Mouse (Mus musculus) thymus, postnatal 0 days (tissue): Measurements from ENCODE around the gene Ankrd39. TPM values are rescaled to one million over a fixed set of nuclear protein-coding genes. Genes with fewer than 3 reads are reported as not detected.
"Not testable (repeated sequence)": the region's sequence is repeated elsewhere in the genome, so short reads cannot be mapped to it uniquely, and the experiment has no call there.

Experiments
- DNase-seq: peaks from one replicate; pipeline ENCODE4 v3.0.0-alpha.2; 2015; ENCODE audit warnings: low spot score
- polyA plus RNA-seq: library from polyadenylated mRNA; unstranded; fragments of >200 nt; fragmentation: Nextera tagmentation; extraction: Ambion mirVana; gene quantifications from 2 replicates; pipeline ENCODE4 v1.2.1, GENCODE M21; 2015

The Ankrd39 gene
- polyA plus RNA-seq, 1 experiment from 2014 or later: 22.7 TPM

DNA sequence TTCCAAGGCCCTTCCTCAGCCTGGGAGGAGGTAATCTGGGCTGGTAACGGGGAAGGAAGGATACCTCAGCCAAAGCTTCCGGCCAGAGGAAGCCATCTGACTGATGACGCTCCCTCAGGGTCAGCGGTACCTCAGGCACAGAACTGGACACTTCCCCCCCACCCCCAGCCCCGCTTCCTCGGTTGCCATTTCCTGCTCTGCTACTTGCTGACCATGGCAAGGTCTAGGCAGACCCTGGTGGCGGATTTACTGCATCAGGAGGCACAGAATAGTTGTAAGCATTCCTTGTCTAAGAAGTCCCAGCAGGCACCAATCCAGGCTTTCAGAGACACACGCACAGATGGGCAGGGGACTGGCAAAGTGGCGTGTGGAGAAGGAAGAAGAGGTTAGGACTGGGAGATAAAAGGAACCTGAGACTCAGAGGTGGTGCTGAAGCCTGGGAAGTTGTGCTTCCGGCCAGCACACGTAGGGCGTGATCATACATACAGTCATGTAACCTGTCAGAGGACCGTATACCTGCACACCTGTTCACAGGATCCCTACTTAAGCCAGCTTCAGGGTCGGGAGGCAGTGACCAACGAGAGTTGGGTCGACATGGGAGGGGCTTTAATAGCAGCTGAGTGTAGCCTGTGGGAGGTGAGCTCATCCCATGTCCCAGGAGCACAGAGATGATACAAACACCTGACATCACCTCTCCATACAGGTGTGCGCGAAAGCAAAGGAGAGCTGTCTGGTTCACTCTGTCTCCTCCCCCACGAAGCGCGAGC, 7.6 kb upstream of the Ankrd39 start:
- no peak for DNase-seq

DNA sequence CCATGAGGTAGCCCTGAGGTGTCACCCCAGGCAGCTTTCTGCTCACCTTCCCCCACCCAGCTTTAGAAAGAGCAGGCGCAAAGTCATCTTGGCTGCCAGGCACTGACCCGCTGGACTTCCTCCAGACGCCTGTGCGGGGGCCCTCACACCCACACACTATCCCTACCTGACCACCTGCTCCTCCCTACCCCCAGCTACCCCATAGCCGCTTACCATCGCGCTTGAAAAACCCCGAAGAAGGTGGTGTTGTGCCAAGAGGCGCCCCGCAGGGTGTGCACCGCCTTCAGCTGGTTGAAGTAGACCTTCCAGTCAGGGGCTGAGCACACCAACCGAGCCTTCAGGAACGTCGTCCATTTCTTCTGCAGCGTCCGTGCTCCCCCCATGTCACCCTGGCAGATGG, 5.3 kb upstream of the Ankrd39 start:
- DNase-seq: no peak

DNA sequence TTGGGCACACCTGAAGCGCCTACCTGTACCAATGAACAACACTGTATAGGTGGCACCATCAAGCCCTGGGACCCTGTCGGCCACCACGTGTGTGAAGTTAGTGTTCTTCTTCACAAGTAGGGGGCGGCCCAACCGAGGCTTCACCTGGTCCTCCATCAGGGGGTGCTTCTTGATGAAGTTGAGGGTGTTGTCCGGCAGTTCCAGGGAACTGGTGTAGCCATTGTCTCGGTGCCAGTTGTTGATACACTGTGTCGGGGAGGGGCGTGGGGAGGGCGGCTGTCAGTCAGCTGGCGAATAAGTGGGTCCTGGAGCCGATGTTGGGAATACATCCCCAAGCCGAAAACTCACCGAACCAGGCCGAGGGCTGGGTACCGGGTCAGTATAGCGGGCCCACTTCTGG, 4.7 kb upstream of the Ankrd39 start:
- DNase-seq: no peak

DNA sequence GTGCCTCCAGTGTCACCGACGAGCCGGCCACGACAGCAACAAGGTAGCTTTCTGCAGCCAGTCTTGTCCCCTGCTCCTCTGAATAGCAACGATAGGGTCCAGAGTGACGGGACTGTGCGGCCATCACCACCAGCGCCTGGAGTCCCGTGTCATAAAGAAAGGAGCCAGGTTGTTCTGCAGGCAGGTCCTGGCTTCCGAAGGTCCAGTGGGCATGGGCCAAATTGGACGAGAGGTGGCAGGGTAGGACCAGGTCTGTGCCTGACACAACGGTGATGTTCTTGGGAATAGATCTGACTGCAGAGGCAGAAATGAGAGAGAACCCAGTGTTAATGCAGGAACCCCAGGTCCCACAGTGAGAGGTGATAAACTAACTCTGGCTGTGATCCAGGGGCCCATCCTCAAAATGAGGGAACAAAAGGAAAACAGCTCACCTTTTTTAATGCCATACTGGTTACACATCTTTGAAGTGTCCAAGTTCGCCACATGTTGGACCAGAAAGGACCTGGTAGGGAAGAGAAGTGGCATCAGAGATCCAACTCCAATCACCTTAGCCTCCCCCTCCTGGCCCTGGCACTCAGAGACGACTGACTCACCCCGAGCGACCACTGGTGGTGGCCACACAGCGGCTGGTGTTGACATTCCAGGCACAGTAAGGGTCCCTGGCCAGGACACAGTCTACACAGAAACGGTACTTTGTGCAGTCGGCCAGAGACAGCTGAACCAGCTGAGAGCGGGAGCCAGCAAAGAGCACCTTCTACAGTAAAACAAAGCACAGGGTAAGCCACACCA, 3.0 kb upstream of the Ankrd39 start:
- no peak for DNase-seq

DNA sequence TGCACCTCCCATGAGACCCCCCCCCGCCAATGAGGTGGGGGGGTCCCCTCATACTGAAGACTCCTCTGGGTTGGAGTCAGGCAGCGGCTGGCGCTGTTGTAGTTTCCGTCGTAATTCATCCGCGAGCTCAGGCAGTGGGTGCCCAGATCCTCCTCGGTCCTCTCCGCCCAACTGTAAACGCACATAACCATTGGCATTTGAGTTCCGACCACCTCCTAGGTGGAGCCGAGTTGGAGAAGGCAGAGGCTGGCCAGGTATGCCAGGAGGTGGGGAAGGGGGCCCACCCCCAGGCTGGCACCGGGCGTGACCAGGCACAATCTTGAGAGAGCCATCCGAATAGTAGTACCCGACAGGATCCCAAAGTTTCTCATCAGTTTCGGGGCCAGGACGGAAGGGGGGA, 2.2 kb upstream of the Ankrd39 start:
- no peak for DNase-seq

DNA sequence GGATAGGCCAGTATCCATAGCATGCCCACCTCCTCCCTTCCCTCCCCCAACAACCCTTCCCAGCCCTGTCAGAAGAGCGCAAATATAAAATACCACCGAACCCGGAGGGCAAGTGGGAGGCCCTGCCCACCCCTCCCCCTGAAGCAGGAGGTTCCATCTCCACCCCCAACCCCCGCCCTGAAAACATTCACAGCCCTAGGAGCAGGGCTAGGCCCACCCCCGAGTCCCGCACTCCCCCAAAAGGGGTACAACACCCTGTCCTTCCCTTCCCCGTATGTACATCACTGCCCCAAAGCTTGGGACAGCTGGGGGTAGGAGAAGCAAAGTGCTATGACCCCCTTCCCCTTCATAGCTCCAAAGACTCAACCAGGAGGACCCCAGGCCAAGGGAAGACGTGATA, 1.5 kb upstream of the Ankrd39 start:
- DNase-seq: no peak

DNA sequence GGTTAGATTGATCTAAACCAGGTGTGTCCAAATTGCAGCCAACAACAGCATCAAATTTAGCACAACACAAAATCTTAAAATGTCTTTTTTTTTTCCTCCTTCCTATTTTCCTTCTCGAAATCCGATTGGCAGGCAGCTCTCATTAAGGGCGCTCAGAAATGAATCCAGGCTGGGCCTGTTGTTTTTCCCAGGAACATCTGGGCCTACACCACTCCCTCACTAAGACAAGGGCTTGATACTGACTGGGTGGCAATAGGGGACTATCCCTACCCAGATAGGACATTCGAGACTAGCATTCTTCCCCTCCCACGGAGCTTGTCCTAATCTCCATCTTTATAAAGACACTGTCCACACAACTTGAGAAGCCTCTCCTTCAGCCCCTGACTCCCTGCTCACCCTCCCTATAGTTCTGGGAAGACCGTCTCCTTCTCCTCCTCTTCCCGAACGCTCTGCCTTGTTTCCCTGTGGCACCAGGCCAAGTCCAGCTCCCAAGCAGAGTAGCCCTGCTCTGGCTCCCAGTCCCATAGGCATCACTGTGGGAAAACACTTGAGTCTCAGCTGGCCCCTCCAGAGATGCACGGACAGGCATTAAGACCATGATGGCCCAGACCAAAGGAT, 845 bp upstream of the Ankrd39 start:
- DNase-seq: no peak

DNA sequence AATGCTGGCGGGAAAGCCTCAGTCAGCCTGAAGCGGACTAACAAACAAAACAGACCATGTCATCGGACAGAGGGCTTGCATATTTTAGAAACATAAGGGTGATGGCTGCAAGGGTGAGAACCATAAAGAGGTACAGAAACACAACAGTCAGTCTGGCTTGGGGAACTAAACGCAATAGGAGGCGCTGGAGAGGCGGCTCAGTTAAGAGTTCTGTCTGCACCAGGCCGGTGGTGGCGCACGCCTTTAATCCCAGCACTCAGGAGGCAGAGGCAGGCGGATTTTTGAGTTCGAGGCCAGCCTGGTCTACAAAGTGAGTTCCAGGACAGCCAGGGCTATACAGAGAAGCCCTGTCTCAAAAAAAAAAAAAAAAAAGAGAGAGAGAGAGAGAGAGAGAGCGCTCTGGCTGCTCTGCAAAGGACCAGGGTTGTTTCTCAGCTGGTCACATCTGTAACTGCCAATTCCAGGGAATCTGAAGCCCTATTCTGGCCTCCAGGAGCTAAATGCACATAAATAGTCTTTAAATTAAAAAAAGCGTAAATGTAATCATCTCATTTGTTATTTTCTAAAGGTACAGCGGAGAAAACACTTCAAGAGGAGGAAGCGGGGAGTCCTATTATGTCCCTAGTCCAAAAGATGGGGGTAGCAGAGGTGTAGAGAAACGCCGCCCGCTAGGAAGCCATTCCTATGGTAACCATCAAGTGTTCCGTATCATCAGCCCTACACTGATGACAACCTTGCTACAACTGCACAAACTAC, 1.2 kb downstream of the Ankrd39 start:
- peak; percentile 49 for DNase-seq

DNA sequence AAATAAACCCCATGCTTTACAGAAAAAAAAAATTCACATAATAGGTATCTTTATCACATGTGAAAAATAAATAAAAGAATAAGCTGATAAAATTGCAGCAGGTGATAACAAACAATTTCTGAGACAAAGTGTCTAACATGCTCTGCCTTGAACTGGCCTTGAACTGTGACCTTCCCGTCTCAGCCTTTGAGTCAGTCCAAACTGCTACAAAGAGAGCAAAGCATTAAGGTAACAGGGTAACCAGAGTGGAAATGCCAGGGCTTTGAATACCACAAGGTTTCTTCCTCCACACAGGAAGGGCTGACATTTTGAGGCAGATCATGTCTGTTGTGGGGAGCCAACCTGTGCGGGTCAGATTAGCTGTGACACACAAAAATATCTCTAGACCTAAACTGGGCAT, 1.9 kb downstream of the Ankrd39 start:
- peak; percentile 17 for DNase-seq

DNA sequence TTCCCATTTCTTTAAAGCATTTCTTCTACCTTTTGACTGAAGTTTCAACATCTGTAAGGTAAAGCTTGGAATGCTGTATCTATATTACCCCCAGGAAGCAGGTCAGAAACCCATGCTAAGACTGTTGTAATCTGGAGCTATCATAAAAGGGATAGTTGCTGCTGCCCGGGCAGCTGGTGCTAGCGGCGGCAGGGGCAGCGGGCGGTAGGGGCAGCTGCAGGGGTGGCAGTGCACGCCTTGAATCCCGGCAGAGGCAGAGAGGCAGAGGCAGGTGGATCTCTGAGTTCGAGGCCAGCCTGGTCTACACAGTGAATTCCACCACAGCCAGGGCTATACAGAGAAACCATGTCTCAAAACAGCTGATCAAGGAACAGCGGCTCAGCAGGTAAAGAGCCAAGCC, 4.3 kb downstream of the Ankrd39 start:
- no peak for DNase-seq

DNA sequence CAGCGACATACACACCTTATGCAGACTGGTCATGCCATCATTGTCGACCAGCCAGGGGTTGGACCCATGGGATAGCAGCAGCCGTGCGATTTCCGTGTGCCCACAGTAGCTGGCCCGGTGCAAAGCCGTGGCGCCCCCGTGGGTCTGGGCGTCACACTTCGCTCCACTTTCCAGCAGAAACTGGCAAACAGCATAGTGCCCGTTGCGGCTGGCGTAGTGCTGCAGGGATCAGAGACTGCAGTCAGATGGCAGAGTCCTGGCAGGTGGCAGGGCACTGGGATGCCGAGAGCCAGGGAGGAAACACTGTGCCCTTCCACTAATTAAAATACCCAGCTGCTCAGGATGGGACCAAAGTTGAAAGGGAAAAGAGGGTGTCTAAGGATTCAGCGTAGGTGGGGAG, 5.4 kb downstream of the Ankrd39 start:
- no peak for DNase-seq

DNA sequence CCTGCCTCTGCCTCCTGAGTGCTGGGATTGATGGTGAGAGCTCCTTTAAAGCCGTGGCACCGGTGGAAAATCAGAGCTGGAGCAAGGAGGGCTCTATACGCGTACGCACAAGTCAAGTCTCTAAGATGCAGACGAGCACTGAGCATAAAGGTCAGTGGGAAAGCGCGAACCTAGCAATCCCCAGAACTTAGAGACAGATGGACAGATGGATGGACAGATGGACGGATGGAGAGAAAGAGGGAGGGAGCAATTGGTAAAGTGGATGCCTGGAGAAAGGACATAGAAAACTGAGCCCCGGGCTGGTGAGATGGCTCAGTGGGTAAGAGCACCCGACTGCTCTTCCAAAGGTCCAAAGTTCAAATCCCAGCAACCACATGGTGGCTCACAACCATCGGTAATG, 6.4 kb downstream of the Ankrd39 start:
- DNase-seq: no peak

DNA sequence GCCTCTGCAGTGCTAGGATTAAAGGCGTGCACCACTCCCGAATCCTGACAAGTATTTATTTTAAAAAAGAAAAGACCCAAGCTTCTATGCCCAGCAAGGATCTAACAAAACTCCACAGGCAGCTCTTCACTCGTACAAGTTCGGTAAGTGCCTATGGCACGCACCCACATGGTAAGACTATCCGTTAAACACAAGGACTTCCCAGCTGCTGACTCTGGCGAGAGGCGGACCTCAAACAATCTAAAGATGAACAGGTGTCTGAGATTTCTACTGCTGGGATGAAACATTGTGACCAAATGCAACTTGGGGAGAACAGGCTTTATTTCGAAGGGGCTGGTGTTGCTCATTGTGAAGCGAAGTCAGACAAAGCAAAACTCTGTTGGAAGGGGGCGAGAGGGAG, 7.1 kb downstream of the Ankrd39 start:
- no peak for DNase-seq

DNA sequence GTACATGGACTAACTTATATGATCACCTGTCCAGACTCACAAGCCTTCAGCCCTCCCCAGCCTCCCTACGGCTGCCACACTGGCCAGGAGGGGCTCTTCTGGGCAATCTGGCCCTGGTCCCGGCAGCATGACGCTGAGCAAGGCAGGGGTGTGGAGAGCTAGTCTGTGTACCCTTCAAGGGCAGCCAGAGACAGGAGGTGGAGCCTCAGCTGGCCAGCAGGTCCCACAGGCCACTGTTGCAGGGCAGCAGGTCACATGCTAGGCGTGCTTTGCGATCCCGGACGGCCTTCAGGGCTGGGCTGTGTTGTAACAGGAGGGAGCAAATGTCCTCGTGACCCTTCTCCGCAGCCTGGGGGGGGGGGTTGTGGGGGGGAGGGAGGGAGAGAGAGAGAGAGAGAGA, 8.1 kb downstream of the Ankrd39 start, which contains the start of gene Gm42417:
Gene Gm42417, minus strand, starts transcription at position 244 of the 400 bp plus-strand sequence.
- no peak for DNase-seq

DNA sequence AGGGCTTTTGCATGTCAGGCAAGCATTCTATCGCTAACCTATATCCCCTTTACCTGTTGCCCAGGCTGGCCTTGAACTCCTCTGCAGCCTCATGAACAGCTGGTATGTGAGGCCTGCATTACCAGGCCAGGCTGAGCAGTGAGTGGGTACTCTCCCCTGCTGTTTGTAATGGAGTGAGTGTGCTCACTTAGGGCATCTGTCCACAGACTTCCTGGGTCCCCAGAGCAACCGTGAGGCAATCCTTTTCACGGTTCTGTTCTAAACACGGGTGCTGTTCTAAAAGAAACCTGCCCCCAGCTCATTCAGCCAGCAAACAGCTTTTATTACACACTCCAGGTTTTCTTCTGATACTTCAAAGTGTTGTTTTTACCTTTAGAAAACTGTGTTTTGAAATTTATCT, 8.5 kb downstream of the Ankrd39 start:
- DNase-seq: no peak

DNA sequence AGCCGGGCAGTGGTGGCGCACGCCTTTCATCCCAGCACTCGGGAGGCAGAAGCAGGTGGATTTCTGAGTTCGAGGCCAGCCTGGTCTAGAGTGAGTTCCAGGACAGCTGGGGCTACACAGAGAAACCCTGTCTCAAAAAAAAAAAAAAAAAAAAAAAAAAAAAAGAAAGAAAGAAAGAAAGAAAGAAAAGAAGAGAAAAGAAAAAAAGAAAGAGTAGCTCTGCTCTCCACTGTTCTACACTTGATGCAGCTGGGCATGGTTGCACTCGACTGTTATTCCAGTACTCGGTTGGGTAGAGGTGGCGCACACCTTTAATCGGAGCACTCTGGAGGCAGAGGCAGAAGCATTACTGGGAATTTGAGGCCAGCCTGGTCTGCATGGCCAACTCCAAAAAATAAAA, 10.5 kb downstream of the Ankrd39 start, which contains the start of gene Ankrd23:
Gene Ankrd23, minus strand, starts transcription at position 101 of the 400 bp plus-strand sequence.
- DNase-seq: not testable (repeated sequence)

DNA sequence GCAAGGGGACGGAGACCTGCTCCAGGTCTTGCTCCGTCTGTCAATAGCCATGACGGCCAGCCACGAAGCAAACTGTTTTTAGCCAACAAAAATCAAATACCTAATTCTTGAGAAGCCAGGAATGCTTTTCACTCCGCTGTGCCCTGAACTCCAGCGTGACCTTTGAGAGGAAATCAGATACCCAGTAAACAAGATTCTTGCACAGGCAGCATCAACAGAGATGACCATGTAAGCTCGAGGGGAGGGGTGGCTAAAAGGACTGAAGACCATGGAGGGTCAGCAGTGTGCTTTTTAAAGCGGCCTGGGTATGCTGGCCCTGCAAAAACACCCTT, 10.9 kb downstream of the Ankrd39 start:
- no peak for DNase-seq

DNA sequence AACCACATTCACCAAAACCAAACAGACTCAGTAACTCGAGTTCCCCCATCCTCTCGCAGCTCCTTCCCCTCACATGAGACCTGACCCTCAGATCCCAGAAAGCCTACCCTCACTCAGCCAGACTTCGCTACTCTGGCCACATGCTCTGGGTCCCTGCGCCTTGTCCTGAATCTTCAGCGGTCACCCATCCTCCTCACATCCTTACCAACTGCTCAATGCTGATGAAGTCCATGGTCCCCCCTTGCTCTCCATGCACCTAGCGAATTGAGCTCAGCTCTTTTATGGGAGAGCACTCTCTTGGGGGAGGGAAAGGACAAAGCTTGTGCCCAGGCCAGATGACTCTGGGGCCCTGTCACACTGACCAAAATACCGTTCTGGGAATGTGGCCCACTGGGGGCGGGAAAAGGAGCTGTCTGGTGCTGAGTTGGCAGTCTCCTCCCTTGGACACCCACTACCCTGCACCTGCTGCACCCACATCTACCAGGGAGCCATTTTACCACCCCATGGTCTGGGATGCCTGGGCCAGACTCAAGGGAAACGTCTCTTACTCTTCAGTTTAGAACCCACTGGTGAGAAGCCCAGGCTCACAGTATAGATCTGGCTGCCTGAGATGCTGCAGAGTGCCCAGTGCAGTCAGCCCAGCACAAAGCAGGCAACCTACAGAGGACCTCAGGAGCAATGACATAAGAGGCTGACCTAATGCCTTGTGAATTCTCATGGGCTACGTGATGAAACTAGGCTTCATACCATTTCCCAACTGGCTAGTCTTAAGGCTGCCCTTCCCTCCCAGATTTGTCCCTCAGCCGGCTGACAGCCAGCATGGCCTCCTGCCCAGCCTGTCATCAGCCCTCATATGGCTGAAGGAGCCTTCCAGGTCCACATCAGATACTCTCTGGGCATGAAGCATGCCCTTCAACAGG, 11.5 kb downstream of the Ankrd39 start:
- DNase-seq: no peak

DNA sequence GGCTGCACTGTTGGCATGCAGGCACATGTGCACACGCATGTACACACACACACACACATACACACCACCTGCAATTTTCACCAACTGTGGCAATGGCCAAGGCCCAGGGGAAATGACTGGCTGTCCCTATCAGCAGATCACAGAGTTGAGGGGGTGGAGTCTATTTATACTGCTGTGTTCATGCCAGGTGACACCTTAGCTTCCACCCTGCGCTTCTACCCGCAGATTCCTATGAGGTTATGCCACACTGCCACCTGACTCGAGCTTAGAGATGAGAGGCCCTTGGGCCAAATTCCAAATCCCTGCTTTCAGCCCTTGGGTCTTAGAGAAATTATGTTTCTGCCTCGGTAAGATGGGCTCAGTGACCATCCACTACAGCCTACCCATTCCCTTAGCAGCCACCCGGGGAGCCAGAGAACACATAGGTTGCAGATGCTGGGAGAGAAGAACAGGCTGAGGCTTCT, 12.6 kb downstream of the Ankrd39 start:
- DNase-seq: no peak

DNA sequence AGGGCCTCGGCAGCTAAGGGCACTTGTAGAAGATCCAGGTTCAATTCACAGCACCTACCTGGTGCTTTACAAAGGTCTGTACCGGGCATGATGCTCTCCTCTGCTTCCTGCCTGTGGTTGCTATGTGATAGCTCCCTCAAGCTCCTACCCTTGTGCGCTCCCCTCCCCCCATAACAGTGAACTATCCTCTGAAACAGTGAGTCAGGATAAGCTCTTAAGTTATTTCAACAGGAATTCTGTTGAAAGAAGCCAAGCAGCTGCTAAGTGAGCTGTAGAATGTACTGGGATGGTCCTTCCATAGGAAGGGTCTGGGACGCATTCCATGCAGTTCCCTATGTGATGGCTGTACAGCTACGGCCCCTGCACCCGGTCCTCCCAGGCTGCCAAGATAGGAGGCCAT, 13.7 kb downstream of the Ankrd39 start:
- DNase-seq: no peak
